Mouse (Mus musculus) forebrain, embryonic 15.5 days (tissue): ENCODE measurements around the gene Olfr222. TPM values are rescaled to one million over a fixed set of nuclear protein-coding genes. Genes with fewer than 3 reads are reported as not detected.

ENCODE experiments used
- ATAC-seq: fragments of 200-750 bp; cut with Nextera tagmentation; replicated peaks from 2 replicates; pipeline ENCODE4 v1.8.0; 2017; ENCODE audit warnings: mild to moderate bottlenecking, moderate TSS enrichment, moderate library complexity
- H3K27ac ChIP-seq: fragments of 300-500 bp; sonication (generic); replicated peaks from 2 replicates; pipeline ENCODE4 v1.5.1; 2015; ENCODE audit warnings: mild to moderate bottlenecking, inconsistent platforms
- H3K27me3 ChIP-seq: fragments of 300-500 bp; sonication (generic); 2 replicates; pipeline ENCODE4 v1.6.1; 2015; ENCODE audit warnings: inconsistent platforms
- H3K36me3 ChIP-seq: fragments of 300-500 bp; sonication (generic); 2 replicates; pipeline ENCODE4 v1.6.1; 2015; ENCODE audit warnings: mild to moderate bottlenecking, inconsistent platforms
- H3K4me1 ChIP-seq: fragments of 300-500 bp; sonication (generic); 2 replicates; pipeline ENCODE4 v1.6.1; 2015; ENCODE audit warnings: inconsistent platforms
- H3K4me2 ChIP-seq: fragments of 300-500 bp; sonication (generic); replicated peaks from 2 replicates; pipeline ENCODE4 v1.6.1; 2015; ENCODE audit warnings: mild to moderate bottlenecking, inconsistent platforms
- H3K4me3 ChIP-seq: fragments of 300-500 bp; sonication (generic); 2 replicates; pipeline ENCODE4 v1.5.1; 2015; ENCODE audit warnings: mild to moderate bottlenecking, inconsistent platforms
- H3K9ac ChIP-seq: fragments of 300-500 bp; sonication (generic); replicated peaks from 2 replicates; pipeline ENCODE4 v1.6.1; 2015; ENCODE audit warnings: mild to moderate bottlenecking, inconsistent platforms
- H3K9me3 ChIP-seq: fragments of 300-500 bp; sonication (generic); 2 replicates; pipeline ENCODE4 v1.6.1; 2016; ENCODE audit warnings: inconsistent platforms
- WGBS: fragments of 180-500 bp; shearing (Covaris S2); methylation state at CpG from one replicate; pipeline ENCODE4 v1.1.7; 2015; ENCODE audit warnings: mixed read lengths; 5-methylcytosine and 5-hydroxymethylcytosine counted together
- polyA plus RNA-seq: library from polyadenylated mRNA; unstranded; fragments of >200 nt; fragmentation: Nextera tagmentation; extraction: Ambion mirVana; gene quantifications from 2 replicates; pipeline ENCODE4 v1.2.1, GENCODE M21; 2015

Gene Olfr222
- polyA plus RNA-seq, 1 experiment from 2014 or later, result not detected

DNA sequence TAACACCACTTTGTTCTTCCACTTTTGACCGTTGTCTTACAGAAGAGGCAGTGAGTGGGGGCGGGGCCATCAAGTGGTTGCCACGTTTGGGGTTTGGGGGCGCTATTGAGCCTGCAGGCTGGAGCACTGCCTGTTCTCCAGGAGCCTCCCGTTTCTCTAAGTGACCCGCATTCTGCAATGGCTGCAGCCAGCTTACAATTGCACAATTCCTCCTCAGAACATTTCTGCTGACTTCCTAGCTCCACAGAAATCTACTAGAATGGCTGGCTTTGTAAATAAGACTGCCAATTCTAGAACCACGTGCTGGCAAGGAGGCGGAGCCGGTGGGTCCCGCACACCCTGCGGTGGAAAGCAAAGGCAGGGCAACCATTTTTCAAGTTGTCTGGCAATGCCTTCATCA lies 37.6 kb downstream of the Olfr222 start:
- no peaks in the 10 kb centered on the region for H3K27me3 ChIP-seq
- no peak for ATAC-seq
- H3K9me3 ChIP-seq, result no peaks in the 10 kb centered on the region
- no peaks in the 10 kb centered on the region for H3K36me3 ChIP-seq
- no peak overlapping the region for H3K4me3 ChIP-seq
- WGBS, result 44% methylated on average over 11 of the region's 11 CpGs
- no peak overlapping the region for H3K27ac ChIP-seq
- H3K4me2 ChIP-seq, result no peak overlapping the region
- no peak overlapping the region for H3K9ac ChIP-seq
- H3K4me1 ChIP-seq, result no peaks in the 10 kb centered on the region

DNA sequence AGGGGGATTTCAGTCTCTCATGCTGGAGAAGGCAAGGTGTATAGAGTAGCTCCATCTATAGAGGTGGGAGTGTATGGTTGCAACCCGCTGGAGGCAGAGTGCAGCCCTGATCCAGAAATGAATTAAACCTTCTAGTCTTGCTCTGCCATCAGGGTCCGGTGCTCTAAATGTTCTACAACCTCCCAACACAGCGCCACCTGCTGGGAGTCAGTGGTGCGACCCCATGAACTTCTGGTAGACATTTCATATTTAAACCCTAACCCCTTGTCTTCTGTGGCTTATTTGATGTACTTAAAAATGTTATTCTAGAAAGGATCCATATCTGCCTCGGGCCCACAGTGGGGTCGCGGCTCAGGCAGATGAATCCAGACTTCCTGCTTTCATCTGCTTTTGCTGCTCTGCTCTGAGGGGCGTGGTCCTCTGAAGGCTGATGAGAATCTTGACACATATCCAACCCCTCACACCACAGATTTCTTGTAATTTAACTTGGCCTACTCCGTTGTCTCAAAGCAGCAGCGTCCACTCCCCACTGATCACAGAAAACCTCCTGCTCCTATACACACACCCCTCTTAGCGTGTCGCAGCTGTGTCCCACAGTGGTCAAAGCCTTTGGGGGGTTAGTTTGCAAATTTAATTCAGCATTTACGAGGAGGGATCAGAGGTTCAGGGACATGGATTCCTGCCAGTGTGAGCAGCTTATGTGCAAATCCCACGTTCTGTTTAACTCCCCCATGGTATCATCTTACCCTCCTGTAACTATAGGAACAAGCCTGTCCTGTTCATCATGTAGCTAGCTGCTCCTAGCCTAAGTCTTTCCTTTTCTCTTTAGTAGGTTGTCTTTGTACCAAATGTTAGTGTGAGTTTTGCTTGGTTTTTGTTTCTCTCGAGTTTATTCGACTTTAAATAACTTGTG lies 38.6 kb downstream of the Olfr222 start:
- Histone ChIP-seq H3K9me3 (no peaks in the 10 kb centered on the region), H3K27ac (no peak overlapping the region), H3K4me3 (no peak overlapping the region), H3K9ac (no peak overlapping the region), H3K36me3 (no peaks in the 10 kb centered on the region), H3K27me3 (no peaks in the 10 kb centered on the region), H3K4me2 (no peak overlapping the region), H3K4me1 (no peaks in the 10 kb centered on the region)
- WGBS, result 79% methylated on average over 16 of the region's 16 CpGs
- ATAC-seq, result no peak

DNA sequence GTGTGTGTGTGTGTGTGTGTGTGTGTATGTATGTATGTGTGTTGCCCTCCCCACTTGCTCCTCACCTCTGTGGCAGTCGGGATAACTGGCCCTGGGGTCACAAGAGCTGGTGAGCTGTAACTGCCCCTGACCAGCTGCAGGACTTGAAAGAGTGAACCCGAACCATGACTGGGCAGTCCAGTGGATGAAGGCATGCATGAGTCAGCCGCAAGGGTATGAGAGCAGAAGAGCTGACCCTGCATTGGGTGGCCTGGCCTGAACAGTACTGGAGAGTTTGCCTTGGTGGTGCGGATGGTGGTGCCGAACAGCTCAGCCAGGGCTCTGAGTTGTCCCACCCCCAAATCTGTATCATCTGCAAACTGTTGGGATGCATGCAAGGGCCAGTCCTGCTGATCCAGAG lies 44.5 kb downstream of the Olfr222 start:
- H3K4me2 ChIP-seq, result no peak overlapping the region

DNA sequence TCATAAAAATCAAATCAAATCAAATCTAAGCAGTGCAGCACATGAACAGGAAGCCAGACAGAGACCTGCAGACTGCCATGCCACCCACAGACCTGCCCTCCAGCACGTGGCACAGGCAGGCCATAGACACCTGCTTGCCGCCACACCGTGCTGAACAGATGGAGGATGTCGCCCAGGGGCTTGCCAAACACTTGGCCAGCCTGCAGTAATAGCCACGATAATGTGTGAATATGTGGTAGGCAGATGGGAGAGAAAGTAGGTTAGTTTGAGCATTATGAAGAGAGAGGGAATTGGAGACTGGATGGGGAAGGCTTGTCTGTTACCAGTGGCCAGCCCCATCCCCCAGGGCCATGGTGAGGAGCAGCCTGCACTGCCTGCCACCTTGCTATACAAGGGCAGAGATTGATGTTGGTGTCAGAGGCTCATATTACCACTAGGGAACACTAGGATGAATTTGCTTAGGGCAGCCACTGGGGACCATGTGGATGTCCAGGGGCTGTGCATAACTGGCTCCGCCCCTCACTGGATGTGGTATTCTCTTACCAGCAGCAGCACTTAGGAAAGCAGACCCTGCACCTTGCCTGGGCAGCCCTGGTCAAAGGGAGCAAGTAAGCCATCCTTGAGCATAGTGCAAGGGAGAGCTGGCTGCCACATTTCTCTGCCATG lies 45.0 kb downstream of the Olfr222 start:
- Histone ChIP-seq H3K4me2 (no peak overlapping the region), H3K4me1 (peaks cover 7% of the 10 kb centered on the region; the same call in 1 of the 2 replicates), H3K4me3 (no peak overlapping the region), H3K27ac (no peak overlapping the region), H3K9me3 (no peaks in the 10 kb centered on the region), H3K27me3 (no peaks in the 10 kb centered on the region), H3K36me3 (no peaks in the 10 kb centered on the region), H3K9ac (no peak overlapping the region)
- no peak; the same call in 1 of the 2 replicates for ATAC-seq
- WGBS, result 61% methylated on average over 6 of the region's 6 CpGs

More for the DNA sequence above, 44.5 kb downstream of the Olfr222 start:
- no peaks in the 10 kb centered on the region for H3K9me3 ChIP-seq
- no peak overlapping the region for H3K27ac ChIP-seq
- H3K9ac ChIP-seq, result no peak overlapping the region
- H3K4me3 ChIP-seq, result no peak overlapping the region
- peaks cover 7% of the 10 kb centered on the region; the same call in 1 of the 2 replicates for H3K4me1 ChIP-seq
- no peaks in the 10 kb centered on the region for H3K36me3 ChIP-seq
- no peak for ATAC-seq
- no peaks in the 10 kb centered on the region for H3K27me3 ChIP-seq
- 89% methylated on average over 5 of the region's 5 CpGs for WGBS

DNA sequence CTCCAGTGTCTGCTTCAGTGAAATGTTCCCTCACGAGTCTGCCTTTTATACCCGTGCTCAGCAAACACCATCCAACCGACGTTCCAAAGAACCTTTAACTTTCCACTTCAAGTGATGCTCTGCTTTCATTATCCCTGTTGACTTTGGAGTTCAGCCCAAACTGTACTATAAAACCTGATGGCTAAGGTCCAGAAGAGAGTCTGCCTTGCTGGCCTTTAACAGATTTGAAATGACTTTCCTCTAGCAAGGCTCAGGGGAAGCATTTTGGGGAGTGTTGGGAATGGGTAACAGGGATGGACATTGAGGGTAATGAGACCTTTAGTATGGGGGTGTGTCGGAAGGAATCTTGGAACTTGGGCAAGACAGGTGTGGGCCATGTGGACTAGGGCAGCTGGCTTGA lies 45.8 kb downstream of the Olfr222 start:
- Histone ChIP-seq H3K36me3 (no peaks in the 10 kb centered on the region), H3K4me1 (peaks cover 7% of the 10 kb centered on the region; the same call in 1 of the 2 replicates), H3K4me3 (no peak overlapping the region), H3K4me2 (no peak overlapping the region), H3K27ac (no peak overlapping the region), H3K9ac (no peak overlapping the region), H3K9me3 (no peaks in the 10 kb centered on the region), H3K27me3 (no peaks in the 10 kb centered on the region)
- 85% methylated on average over 5 of the region's 5 CpGs for WGBS
- ATAC-seq, result no peak

DNA sequence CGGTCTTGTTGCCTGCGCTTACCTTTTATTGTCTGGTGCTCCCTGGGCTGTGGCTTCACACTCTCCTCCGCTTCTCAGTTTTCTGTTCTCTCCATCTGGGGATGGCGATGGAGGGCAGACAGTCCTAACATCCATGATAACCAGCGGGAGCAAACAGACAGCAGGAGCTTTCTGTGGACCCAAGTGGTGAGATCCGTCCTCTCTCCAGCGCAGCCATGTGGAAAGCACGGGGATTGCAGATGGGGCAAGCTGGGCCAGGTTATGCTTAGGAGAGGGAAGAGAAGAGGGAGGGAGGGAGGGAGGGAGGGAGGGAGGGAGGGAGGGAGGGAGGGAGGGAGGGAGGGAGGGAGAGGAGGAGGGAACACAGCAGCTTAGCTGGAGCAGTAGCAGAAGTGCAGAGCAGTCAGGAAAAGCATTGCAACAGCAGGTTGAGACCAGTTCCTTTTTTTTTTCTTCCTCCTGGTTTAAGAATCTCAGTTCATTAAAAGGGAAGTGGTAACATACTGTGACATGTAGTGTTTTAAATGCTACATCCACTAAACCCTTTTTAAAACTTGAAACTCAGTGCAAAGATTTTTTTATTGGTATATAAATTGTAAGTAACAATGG lies 49.5 kb downstream of the Olfr222 start, which contains the start of gene Zkscan17:
Gene Zkscan17 (minus strand): TSS at position 280 of the 609 bp plus-strand sequence.
- Histone ChIP-seq H3K36me3 (no peaks in the 10 kb centered on the region), H3K4me2 (no peak within 1 kb of the TSS), H3K4me3 (no peak within 1 kb of the TSS), H3K4me1 (peaks cover 7% of the 10 kb centered on the region; the same call in 1 of the 2 replicates), H3K9me3 (no peaks in the 10 kb centered on the region), H3K9ac (no peak within 1 kb of the TSS), H3K27me3 (no peaks in the 10 kb centered on the region), H3K27ac (no peak within 1 kb of the TSS)
- 56% methylated on average over 8 of the region's 8 CpGs for WGBS
- ATAC-seq, result no peak

DNA sequence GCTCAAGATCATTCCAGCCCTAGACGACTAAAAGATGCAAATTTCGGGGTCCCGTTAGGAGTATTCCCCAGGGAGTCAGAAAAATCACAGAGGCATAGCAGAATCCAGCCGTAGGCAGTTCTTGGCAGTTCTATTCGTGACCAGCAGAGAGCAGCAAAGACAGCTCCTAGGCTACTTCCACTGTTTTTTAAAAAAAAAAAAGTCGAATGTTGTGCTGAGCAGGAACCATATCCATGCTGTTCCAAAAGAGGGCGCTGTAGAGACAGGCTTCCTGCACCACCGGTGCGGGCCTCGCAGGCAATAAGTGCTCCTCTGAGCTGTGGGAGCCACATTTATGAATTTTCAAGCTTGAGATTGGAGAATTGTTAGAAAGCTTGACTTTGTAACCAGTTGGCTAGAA lies 50.8 kb downstream of the Olfr222 start:
- H3K4me3 ChIP-seq, result no peak overlapping the region
- H3K36me3 ChIP-seq, result no peaks in the 10 kb centered on the region
- no peak for ATAC-seq
- no peaks in the 10 kb centered on the region for H3K9me3 ChIP-seq
- no peak overlapping the region for H3K9ac ChIP-seq
- no peak overlapping the region for H3K4me2 ChIP-seq
- H3K27ac ChIP-seq, result no peak overlapping the region
- 7% methylated on average over 10 of the region's 10 CpGs for WGBS
- no peaks in the 10 kb centered on the region for H3K27me3 ChIP-seq
- no peaks in the 10 kb centered on the region for H3K4me1 ChIP-seq

DNA sequence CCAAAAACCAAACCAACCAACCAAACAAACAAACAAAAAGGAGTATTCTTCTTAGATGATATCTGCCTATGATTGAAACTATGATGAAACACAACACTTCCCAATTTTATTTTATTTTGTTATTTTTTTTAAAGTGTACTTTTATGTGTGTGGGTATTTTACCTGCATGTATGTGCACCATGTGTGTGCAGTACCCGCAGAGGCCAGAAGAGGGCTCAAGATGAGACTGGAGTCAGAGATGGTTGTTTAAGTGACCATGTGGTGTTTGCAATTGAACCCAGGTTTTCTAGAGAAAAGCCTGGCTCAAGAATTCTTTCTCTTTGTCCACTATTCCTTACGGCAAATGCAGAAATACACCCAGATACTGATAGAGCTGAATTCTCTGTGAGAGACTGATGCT lies 51.9 kb downstream of the Olfr222 start:
- Histone ChIP-seq H3K27ac (no peak overlapping the region), H3K9ac (no peak overlapping the region), H3K36me3 (no peaks in the 10 kb centered on the region), H3K4me3 (no peak overlapping the region), H3K27me3 (no peaks in the 10 kb centered on the region), H3K4me2 (no peak overlapping the region), H3K9me3 (no peaks in the 10 kb centered on the region), H3K4me1 (no peaks in the 10 kb centered on the region)
- WGBS, result 99% methylated on average over 2 of the region's 2 CpGs
- no peak for ATAC-seq

Other genes with a start within 250 kb of the Olfr222 start
- not detected in 2 replicates for gene Prss38, start 200.6 kb downstream of the Olfr222 start, polyA plus RNA-seq
- gene Jmjd4, start 126.2 kb downstream of the Olfr222 start, polyA plus RNA-seq, result 13.9 TPM in 2 replicates
- gene Snap47, start 125.0 kb downstream of the Olfr222 start, polyA plus RNA-seq, result 354 and 388 TPM in 2 replicates
- gene Zfp867, start 103.8 kb downstream of the Olfr222 start, polyA plus RNA-seq, result 14.8 and 15.9 TPM in 2 replicates
- 17.2 and 17.8 TPM in 2 replicates for gene Zkscan17, start 49.5 kb downstream of the Olfr222 start, polyA plus RNA-seq
- 0.15 and 0.29 TPM in 2 replicates for gene Nlrp3, start 34.7 kb downstream of the Olfr222 start, polyA plus RNA-seq
- gene Olfr223, start 17.1 kb upstream of the Olfr222 start, polyA plus RNA-seq, result not detected in 2 replicates
- 77.4 and 92.9 TPM in 2 replicates for gene Mprip, start 85.1 kb upstream of the Olfr222 start, polyA plus RNA-seq
- gene Pld6, start 211.4 kb upstream of the Olfr222 start, polyA plus RNA-seq, result 3.6 and 4.0 TPM in 2 replicates
- 44.6 and 45.9 TPM in 2 replicates for gene Flcn, start 233.8 kb upstream of the Olfr222 start, polyA plus RNA-seq